Mouse (Mus musculus) lung, adult 2 months (tissue): ENCODE data around the gene Ntm. TPM values are rescaled to one million over a fixed set of nuclear protein-coding genes. Genes with fewer than 3 reads are reported as not detected.

Experiments
- DNase-seq: peaks from one replicate; pipeline ENCODE4 v3.0.0; 2022
- H3K4me1 ChIP-seq: fragments of 200-500 bp; 2 replicates; pipeline ENCODE4 v1.6.1; 2011; ENCODE audit warnings: low read length; ENCODE audit not compliant: control insufficient read depth, insufficient read depth
- H3K4me3 ChIP-seq: fragments of 200-500 bp; replicated peaks from 2 replicates; pipeline ENCODE3; 2011; ENCODE audit warnings: low read depth, mild to moderate bottlenecking, control low read depth, low read length; ENCODE audit errors: extremely low read depth
- CTCF ChIP-seq: fragments of 200-500 bp; IDR thresholded peaks from 2 replicates; pipeline ENCODE4 v1.5.1; 2011; ENCODE audit warnings: mild to moderate bottlenecking, low read length, control low read depth; ENCODE audit not compliant: insufficient read depth
- POLR2A ChIP-seq: fragments of 200-500 bp; IDR thresholded peaks from 2 replicates; pipeline ENCODE4 v1.6.1; 2011; ENCODE audit warnings: low read depth, mild to moderate bottlenecking, control low read depth, low read length, borderline replicate concordance; ENCODE audit errors: extremely low read depth
- WGBS: fragments of 180-500 bp; shearing (Covaris S2); methylation state at CpG from one replicate; pipeline ENCODE4 v1.1.7; 2018; 5-methylcytosine and 5-hydroxymethylcytosine counted together
- polyA plus RNA-seq: library from polyadenylated mRNA; depleted of rRNA; stranded (reverse); fragments of >200 nt; gene quantifications from 2 replicates; pipeline ENCODE4 v1.2.3, GENCODE M21; 2012

Gene Ntm
- polyA plus RNA-seq, 1 experiment = 1.1 TPM

DNA sequence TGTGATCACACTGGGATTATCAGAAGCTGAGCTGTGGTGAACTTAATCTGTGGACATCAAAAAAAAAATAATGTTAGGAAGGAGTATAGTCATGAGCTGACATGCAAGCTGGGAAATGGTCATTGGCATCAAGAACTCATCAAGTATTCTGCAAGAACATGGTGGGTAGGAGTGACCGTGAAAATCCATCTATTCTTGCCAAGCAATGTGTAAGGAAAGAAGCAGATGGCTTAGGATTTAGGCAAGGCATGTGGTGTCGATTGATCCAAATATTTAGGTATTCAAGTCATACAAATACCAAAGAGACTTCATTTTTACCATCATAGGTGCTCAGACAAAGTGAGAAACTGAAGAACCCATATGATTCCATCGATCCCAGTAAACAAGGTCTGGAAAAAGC, 946.1 kb downstream of the Ntm start:
- H3K4me1 ChIP-seq = no peaks in the 10 kb centered on the region
- TF ChIP-seq POLR2A (no peak), CTCF (no peak)
- WGBS = 77% methylated on average over 3 of the region's 3 CpGs
- no peak overlapping the region for H3K4me3 ChIP-seq
- DNase-seq = no peak

DNA sequence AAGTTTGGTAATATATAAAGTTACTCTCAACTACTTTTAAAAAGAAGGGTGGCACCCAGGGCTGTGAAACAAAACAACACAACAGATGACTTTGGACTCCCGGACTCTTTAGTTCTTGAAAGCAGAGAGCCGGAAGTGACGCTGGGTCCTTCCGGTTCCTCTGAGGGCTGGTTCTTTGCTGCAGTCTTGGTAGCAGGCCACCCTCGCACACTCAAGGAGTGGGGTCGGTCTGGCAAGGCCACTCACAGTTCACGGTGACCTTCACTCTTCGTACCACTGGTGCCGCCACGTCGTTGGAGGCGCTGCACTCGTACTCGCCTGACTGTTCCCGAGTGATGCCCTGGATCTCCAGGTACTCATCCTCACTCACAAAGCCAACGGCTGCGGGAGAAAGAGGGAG, 949.1 kb downstream of the Ntm start:
- WGBS = 93% methylated on average over 17 of the region's 17 CpGs
- Histone ChIP-seq H3K4me1 (no peaks in the 10 kb centered on the region), H3K4me3 (no peak overlapping the region)
- DNase-seq = no peak
- TF ChIP-seq CTCF = no peak
- no peak for TF ChIP-seq POLR2A

DNA sequence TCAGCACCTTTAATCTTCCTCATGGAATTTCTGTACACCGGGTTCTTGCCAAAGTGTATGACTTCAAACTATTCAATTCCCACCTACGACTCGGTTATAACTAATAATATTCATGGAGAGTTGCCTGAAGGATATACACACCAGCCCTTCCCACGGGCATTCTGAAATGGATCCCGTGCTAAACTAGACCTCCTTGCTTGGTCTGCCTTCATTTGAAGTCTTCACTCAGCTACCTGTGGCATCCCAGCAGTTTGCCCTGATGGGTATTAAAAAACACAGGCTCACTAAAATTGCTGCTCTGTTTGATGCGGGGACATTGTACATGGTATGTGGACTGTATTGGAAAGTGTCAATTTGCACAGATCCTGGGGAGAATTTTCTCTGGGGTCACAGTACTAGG, 950.4 kb downstream of the Ntm start:
- TF ChIP-seq POLR2A (no peak), CTCF (no peak)
- Histone ChIP-seq H3K4me1 (no peaks in the 10 kb centered on the region), H3K4me3 (no peak overlapping the region)
- DNase-seq = no peak
- 90% methylated on average over 6 of the region's 6 CpGs for WGBS

DNA sequence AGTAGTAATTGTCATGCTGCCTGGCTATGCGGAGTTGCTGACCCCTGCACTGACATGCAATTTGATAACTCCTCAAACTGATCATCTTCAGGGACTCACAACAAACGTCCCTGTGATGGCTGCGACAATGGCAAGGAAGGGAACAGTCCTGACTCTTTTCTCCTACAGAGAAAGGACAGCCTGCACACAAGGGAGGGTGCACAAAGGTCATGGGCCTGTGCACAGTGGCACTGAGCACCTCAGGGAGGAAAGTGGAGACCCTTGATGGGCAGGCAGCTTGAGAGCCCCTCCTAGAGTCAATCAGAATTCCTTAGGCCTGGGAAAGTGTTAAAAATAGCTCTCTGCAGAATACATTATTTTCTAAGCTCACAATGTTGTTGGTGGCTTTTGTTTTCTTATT, 951.5 kb downstream of the Ntm start:
- Histone ChIP-seq H3K4me3 (no peak overlapping the region), H3K4me1 (no peaks in the 10 kb centered on the region)
- no peak for DNase-seq
- 58% methylated on average over 3 of the region's 3 CpGs for WGBS
- TF ChIP-seq POLR2A = no peak
- TF ChIP-seq CTCF = no peak

DNA sequence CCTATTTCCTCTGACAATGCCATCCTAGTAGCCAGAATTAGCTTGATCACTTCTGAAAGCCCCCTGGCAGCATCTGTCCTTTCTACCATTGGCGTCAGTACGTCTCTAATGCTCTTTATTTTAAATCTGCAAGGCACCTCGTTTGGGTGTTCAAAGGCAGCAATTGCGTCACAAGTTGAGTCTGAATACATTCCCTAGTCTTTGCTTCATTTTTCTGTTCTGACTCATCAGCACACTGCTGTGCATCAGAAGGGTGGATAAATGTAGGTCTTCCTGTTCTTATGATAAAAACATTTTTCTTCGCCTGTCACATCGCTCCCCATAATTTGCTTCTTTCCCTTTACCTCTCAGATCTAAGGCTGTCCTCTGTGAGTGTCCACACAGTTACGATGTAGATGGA, 958.4 kb downstream of the Ntm start:
- DNase-seq = no peak
- Histone ChIP-seq H3K4me1 (no peaks in the 10 kb centered on the region), H3K4me3 (no peak overlapping the region)
- TF ChIP-seq POLR2A (no peak), CTCF (no peak)
- 80% methylated on average over 7 of the region's 7 CpGs for WGBS

DNA sequence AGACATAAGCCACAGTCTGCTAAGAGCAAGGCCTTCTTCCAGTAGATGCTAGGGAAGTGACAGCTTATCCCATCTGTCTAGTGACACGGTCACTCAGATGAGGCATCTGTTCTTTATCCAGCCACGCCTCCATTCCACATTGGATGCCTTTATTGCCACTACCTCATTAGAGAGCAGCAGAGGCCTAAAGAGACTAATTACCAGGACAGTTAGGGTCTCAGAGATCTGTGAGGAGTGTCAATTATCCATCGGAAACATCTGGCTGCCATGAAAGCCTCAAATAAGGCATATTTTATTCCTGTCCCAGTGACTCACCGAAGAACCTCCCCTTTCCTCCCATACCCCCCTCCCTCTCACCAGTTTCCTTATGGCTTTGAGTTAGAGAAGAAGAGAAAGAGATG, 963.0 kb downstream of the Ntm start:
- TF ChIP-seq POLR2A (no peak), CTCF (no peak)
- Histone ChIP-seq H3K4me3 (no peak overlapping the region), H3K4me1 (no peaks in the 10 kb centered on the region)
- no peak for DNase-seq
- 56% methylated on average over 4 of the region's 4 CpGs for whole genome bisulfite sequencing

DNA sequence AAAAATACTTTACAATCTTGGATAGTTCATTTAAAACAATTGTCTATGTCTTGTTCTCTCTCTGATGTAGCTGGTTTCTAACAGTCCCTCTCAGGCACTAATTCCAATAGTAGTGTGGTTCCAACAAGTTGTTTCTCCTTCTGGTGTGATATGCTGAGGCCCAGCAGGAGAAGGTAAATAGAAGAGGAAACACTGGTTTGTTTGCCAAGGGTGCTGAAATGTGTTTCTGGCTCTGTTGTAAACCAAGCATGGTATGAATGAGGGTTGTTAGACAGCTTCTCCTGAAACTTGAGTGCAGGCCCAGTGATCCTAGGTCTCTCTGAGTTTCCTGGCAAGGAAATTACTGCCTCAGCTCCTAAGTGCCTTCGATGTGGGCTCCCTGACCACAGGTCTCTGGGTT, 985.7 kb downstream of the Ntm start:
- WGBS = 78% methylated on average over 1 of the region's 1 CpGs
- TF ChIP-seq CTCF (no peak), POLR2A (no peak)
- DNase-seq = no peak
- H3K4me3 ChIP-seq = no peak overlapping the region
- H3K4me1 ChIP-seq = no peaks in the 10 kb centered on the region

DNA sequence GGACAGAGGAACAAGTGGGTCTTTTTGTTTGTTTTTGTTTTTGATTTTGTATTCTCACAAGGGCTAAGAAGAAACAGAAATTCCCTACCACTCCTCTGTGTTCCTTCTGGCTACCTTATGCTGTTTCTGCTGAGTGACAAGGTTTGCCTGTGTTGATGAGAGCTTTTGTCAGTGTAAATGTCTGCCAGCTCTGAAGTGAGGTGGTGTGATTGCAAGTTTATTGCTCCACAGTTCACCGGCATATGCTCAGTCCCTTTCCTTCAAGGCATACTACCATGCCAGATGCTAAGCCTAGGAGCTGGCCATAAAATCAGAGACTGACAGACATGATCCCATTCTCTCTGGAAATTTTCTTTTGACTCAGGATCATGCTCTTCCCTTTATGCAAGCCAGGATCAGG, 993.5 kb downstream of the Ntm start:
- H3K4me1 ChIP-seq = no peaks in the 10 kb centered on the region
- no peak for TF ChIP-seq POLR2A
- TF ChIP-seq CTCF = no peak
- WGBS = 65% methylated on average over 1 of the region's 1 CpGs

More for the DNA sequence above, 993.5 kb downstream of the Ntm start:
- no peak for DNase-seq
- no peak overlapping the region for H3K4me3 ChIP-seq
